Comparison of ENCODE assay signal across 13 mouse cellular contexts in the genomic region with DNA sequence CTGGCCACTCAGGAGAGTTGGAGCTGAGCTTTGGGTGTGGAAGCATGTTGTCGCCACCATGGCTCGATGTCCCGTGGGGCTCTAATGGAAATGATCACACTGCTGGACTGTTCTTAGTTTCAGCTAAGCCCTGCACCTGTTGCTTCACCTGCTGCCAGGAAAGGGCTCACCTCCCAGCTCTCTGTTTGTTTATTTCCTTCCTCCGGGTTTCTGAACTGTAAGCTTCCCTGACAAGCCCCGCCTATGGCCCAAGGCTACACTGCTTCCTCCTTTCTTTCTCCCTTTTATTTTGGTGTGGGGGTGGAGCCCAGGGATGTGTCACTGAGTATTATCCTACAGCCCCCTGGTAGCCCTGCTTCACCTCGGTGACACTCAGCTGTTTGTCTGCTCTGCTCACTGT. TPM values are rescaled to one million over a fixed set of nuclear protein-coding genes. Genes with fewer than 3 reads are reported as not detected.
DNase-seq lines count a peak whose midpoint lies in the region; ATAC-seq and TF ChIP-seq lines count a peak whose summit lies in the region.
"Had no signal": no experiment of that assay in that cellular context is flagged by ENCODE, and none has a peak within 500 bp of the region (broad histone marks: within the 10 kb centered on the region; RNA-seq: fewer than 3 reads in every experiment).

No protein-coding gene starts in this region.

- H3K9ac ChIP-seq in lung, postnatal 0 days (replicated peaks; ENCODE audit: low read depth), result no peak overlapping the region
- no peak overlapping the region for H3K9ac ChIP-seq in stomach, embryonic 15.5 days
- no peak overlapping the region for H3K9ac ChIP-seq in forebrain, embryonic 13.5 days
- H3K9ac ChIP-seq: forebrain, embryonic 12.5 days; lung, embryonic 15.5 days had no signal

- H3K27me3 ChIP-seq in lung, postnatal 0 days (replicated peaks; ENCODE audit: insufficient read depth, low read length), result no peaks in the 10 kb centered on the region
- no peaks in the 10 kb centered on the region for H3K27me3 ChIP-seq in stomach, embryonic 15.5 days (replicated peaks)
- H3K27me3 ChIP-seq in forebrain, embryonic 13.5 days, result no peaks in the 10 kb centered on the region
- H3K27me3 ChIP-seq: lung, embryonic 15.5 days had no signal

- TF ChIP-seq EP300 in lung, postnatal 0 days (IDR thresholded peaks at IDR 0.05), result no peak

- ATAC-seq in lung, postnatal 0 days, result peak; percentile 55
- ATAC-seq in granulocyte monocyte progenitor cell, adult 5-6 weeks (replicated peaks; ENCODE audit: poor library complexity, severe bottlenecking), result peak; percentile 75
- ATAC-seq in stomach, embryonic 15.5 days (ENCODE audit: insufficient read depth, low FRiP score, low read depth), result peak; percentile 41
- ATAC-seq in forebrain, embryonic 13.5 days, result no peak

- H3K9me3 ChIP-seq in lung, postnatal 0 days (ENCODE audit: low read length), result no peaks in the 10 kb centered on the region
- H3K9me3 ChIP-seq in stomach, embryonic 15.5 days, result no peaks in the 10 kb centered on the region
- no peaks in the 10 kb centered on the region for H3K9me3 ChIP-seq in forebrain, embryonic 13.5 days (replicated peaks)
- H3K9me3 ChIP-seq: hindbrain, embryonic 10.5 days; lung, embryonic 15.5 days had no signal

- H3K4me1 ChIP-seq in lung, postnatal 0 days (ENCODE audit: insufficient read depth, low read depth, low read length), result peaks cover 16% of the 10 kb centered on the region; the same call in 1 of the 2 replicates
- peaks cover 22% of the 10 kb centered on the region for H3K4me1 ChIP-seq in stomach, embryonic 15.5 days
- peaks cover 19% of the 10 kb centered on the region for H3K4me1 ChIP-seq in forebrain, embryonic 13.5 days

- 45% methylated on average over 6 of the region's 6 CpGs for WGBS in lung, postnatal 0 days
- whole genome bisulfite sequencing in stomach, embryonic 15.5 days, result 50% methylated on average over 6 of the region's 6 CpGs
- WGBS in forebrain, embryonic 13.5 days, result 67% methylated on average over 6 of the region's 6 CpGs

- peak; percentile 64 for DNase-seq in lung, postnatal 0 days (ENCODE audit: low spot score)
- no peak for DNase-seq in lung, postnatal 14 days
- DNase-seq in ES-CJ7 (ENCODE audit: low read depth, low spot score), result peak; percentile 55
- DNase-seq in kidney, postnatal 14 days, result no peak
- DNase-seq in cerebellum, postnatal 10 days, result no peak
- DNase-seq: heart, adult 18-20 months; kidney, postnatal 10 days had no signal

- no peak overlapping the region for H3K4me3 ChIP-seq in lung, postnatal 0 days (ENCODE audit: low read depth, low read length)
- H3K4me3 ChIP-seq in stomach, embryonic 15.5 days (replicated peaks), result no peak overlapping the region
- H3K4me3 ChIP-seq in forebrain, embryonic 13.5 days, result no peak overlapping the region
- H3K4me3 ChIP-seq: forebrain, embryonic 12.5 days; hindbrain, embryonic 10.5 days; lung, embryonic 15.5 days had no signal

- no peak overlapping the region for H3K4me2 ChIP-seq in lung, postnatal 0 days (replicated peaks; ENCODE audit: low read depth, low read length)
- no peak overlapping the region for H3K4me2 ChIP-seq in stomach, embryonic 15.5 days
- no peak overlapping the region for H3K4me2 ChIP-seq in forebrain, embryonic 13.5 days
- H3K4me2 ChIP-seq: forebrain, embryonic 12.5 days; lung, embryonic 15.5 days had no signal

- TF ChIP-seq CTCF in lung, postnatal 0 days (IDR thresholded peaks at IDR 0.05), result no peak

- H3K36me3 ChIP-seq in lung, postnatal 0 days (ENCODE audit: insufficient read depth, low read length), result no peaks in the 10 kb centered on the region
- H3K36me3 ChIP-seq in stomach, embryonic 15.5 days, result no peaks in the 10 kb centered on the region
- no peaks in the 10 kb centered on the region for H3K36me3 ChIP-seq in forebrain, embryonic 13.5 days (ENCODE audit: poor library complexity, severe bottlenecking)
- H3K36me3 ChIP-seq: forebrain, embryonic 12.5 days; hindbrain, embryonic 10.5 days; lung, embryonic 15.5 days had no signal

- 0 out of 2 replicates have a peak overlapping the region, but pooled peaks have one; percentile 3 for H3K27ac ChIP-seq in lung, postnatal 0 days (ENCODE audit: low read length)
- peak overlapping the region; percentile 70 for H3K27ac ChIP-seq in stomach, embryonic 15.5 days
- no peak overlapping the region for H3K27ac ChIP-seq in forebrain, embryonic 13.5 days
- H3K27ac ChIP-seq: forebrain, embryonic 12.5 days; hindbrain, embryonic 10.5 days; lung, embryonic 15.5 days had no signal

RNA-seq across cellular contexts. Expression of a gene that starts 8.8 kb away (rescaled TPM):
- polyA plus RNA-seq in lung, postnatal 0 days (2015; fragmentation: Nextera tagmentation; extraction: Ambion mirVana), result 4.6 and 6.3 TPM in 2 replicates
- 4.8 and 7.6 TPM in 2 replicates for total RNA-seq in granulocyte monocyte progenitor cell, adult 5-6 weeks (2014; fragmentation: Nextera tagmentation)
- total RNA-seq in granulocyte monocyte progenitor cell, adult 5-6 weeks (2017), result 4.3 and 4.8 TPM in 2 replicates
- polyA plus RNA-seq in stomach, embryonic 15.5 days (2015; fragmentation: Nextera tagmentation; extraction: Ambion mirVana), result 4.5 and 7.6 TPM in 2 replicates
- polyA plus RNA-seq in forebrain, embryonic 13.5 days (2015; fragmentation: Nextera tagmentation; extraction: Ambion mirVana), result 0.31 TPM in 2 replicates

Comparison
In these comparisons a context has a peak if more than half of its experiments do, and no peak if none do; other contexts are left out.
1. DNase-seq: peak in lung, postnatal 0 days (single experiment) and ES-CJ7 (single experiment); none in lung, postnatal 14 days (single experiment), kidney, postnatal 14 days (single experiment) and cerebellum, postnatal 10 days (0 of 2).